Mouse (Mus musculus): Measurements from ENCODE around the gene Pdzk1ip1.

GRCm38 (mm10) chr4:115071668-115072067 is 16.8 kb upstream of the Pdzk1ip1 start:
- TF ChIP-seq ZNF384 (IDR thresholded peaks at IDR 0.05; ENCODE audit: low read depth, low read length) (no peak), MEF2A (IDR thresholded peaks at IDR 0.05; ENCODE audit: borderline replicate concordance, low read depth, low read length) (no peak), ZMIZ1 (IDR thresholded peaks at IDR 0.05; ENCODE audit: low read depth, low read length) (no peak), NELFE (IDR thresholded peaks at IDR 0.05; ENCODE audit: low read depth, low read length) (no peak), CTCF (conservative IDR thresholded peaks at IDR 0.05 in 1 of 2, IDR thresholded peaks at IDR 0.05 in 1 of 2; ENCODE audit: low read depth in 2 of 2, low read length in 2 of 2) (peak in 1 of 2 experiments; percentile 26; a peak in 1 of 4 replicates)
